Mouse (Mus musculus) brain, adult 10 weeks (tissue): Measurements from ENCODE around the gene Olfr48. TPM values are rescaled to one million over a fixed set of nuclear protein-coding genes. Genes with fewer than 3 reads are reported as not detected.

ENCODE experiments used
- polyA plus RNA-seq: library from polyadenylated mRNA; stranded (reverse); fragments of 350-450 nt; fragmentation: Illumina TruSeq; extraction: RNeasy Lipid Tissue Mini Kit (QIAGEN cat#74804); gene quantifications from one replicate; pipeline ENCODE4 v1.2.3, GENCODE M21; 2015; ENCODE audit warnings: low read depth, low replicate concordance

The Olfr48 gene
- not detected for polyA plus RNA-seq

GRCm38 (mm10) chr2:89848105-89848504 lies at the start of gene Olfr48:
TSS of gene Olfr48 (minus strand) at chr2:89848205.

DNA sequence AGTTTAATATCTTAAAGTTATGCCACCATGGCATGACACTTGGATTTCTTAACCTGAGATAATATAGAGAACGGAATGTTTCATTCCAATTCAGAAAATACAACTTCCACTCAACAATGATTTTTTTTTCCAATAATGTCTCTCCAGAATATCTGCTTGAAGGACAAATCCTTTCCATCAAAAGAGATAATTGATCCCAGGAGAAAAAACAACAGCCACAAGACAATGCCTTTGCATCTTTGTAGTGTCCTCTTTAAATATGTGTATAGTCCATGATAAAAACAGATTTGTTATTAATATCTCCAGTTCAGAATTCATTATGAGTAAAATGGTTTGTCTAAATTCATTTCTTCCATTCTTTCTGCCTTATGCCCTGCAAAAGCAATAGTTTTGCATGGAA lies 30.1 kb upstream of the Olfr48 start, which contains the start of gene Olfr1257:
TSS of gene Olfr1257 (plus strand) at position 301 of the 400 bp plus-strand sequence.

GRCm38 (mm10) chr2:89841455-89841854 lies 6.5 kb downstream of the Olfr48 start, which contains the start of gene Olfr1256:
TSS of gene Olfr1256 (minus strand) at chr2:89841555.

DNA sequence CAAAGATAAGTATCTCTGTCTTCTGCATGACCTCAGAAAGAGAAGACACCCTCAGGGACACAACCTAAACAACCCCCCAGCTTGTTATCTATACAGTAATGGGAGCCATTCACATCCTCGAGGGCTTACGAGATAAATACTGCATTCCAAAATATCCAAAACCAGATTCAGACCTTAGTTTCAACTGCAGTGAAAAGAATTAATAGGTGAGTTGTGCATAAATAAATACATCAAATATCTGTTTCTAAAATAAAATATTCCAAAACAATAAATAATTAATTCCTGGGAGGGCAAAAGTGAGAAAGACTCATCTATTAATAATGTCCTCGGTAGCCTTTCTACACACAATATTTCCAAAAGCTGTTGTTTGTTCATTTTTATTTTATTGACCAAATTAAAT lies 36.3 kb downstream of the Olfr48 start, which contains the start of gene Olfr1255:
TSS of gene Olfr1255 (plus strand) at position 301 of the 400 bp plus-strand sequence.

GRCm38 (mm10) chr2:89793519-89793918 lies 54.5 kb downstream of the Olfr48 start, which contains the start of gene Olfr1254:
TSS of gene Olfr1254 (minus strand) at chr2:89793619.

Other genes starting within 250 kb of the Olfr48 start
- not detected for gene Olfr1247, start 234.1 kb downstream of the Olfr48 start, polyA plus RNA-seq
- gene Olfr1248, start 230.0 kb downstream of the Olfr48 start, polyA plus RNA-seq = not detected
- not detected for gene Olfr1249, start 213.2 kb downstream of the Olfr48 start, polyA plus RNA-seq
- not detected for gene Olfr1250, start 186.7 kb downstream of the Olfr48 start, polyA plus RNA-seq
- gene Olfr1251, start 176.3 kb downstream of the Olfr48 start, polyA plus RNA-seq = not detected
- not detected for gene Olfr1252, start 123.2 kb downstream of the Olfr48 start, polyA plus RNA-seq
- not detected for gene Olfr1253, start 91.1 kb downstream of the Olfr48 start, polyA plus RNA-seq
- not detected for gene Olfr1254, start 54.6 kb downstream of the Olfr48 start, polyA plus RNA-seq
- not detected for gene Olfr1255, start 36.2 kb downstream of the Olfr48 start, polyA plus RNA-seq
- gene Olfr1256, start 6.7 kb downstream of the Olfr48 start, polyA plus RNA-seq = not detected
- not detected for gene Olfr1257, start 30.2 kb upstream of the Olfr48 start, polyA plus RNA-seq
- not detected for gene Olfr1258, start 79.1 kb upstream of the Olfr48 start, polyA plus RNA-seq
- gene Olfr1259, start 100.5 kb upstream of the Olfr48 start, polyA plus RNA-seq = not detected
- gene Olfr1260, start 126.1 kb upstream of the Olfr48 start, polyA plus RNA-seq = not detected
- gene Olfr1261, start 143.0 kb upstream of the Olfr48 start, polyA plus RNA-seq = not detected
- gene Olfr1262, start 151.9 kb upstream of the Olfr48 start, polyA plus RNA-seq = not detected
- gene Olfr1263, start 163.9 kb upstream of the Olfr48 start, polyA plus RNA-seq = not detected
- gene Olfr1264, start 177.4 kb upstream of the Olfr48 start, polyA plus RNA-seq = not detected
- not detected for gene Olfr1265, start 187.1 kb upstream of the Olfr48 start, polyA plus RNA-seq
- gene Olfr140, start 215.4 kb upstream of the Olfr48 start, polyA plus RNA-seq = not detected